Mouse (Mus musculus) cerebellum, postnatal 36 days (tissue): ENCODE results near the gene Mdh1.
"Not testable (repeated sequence)": the region's sequence is repeated elsewhere in the genome, so short reads cannot be mapped to it uniquely, and the experiment has no call there.

Experiments
- DNase-seq, 2 experiments: peaks; one replicate each; pipeline ENCODE4 v3.0.0; 2021 to 2022; ENCODE audit warnings: mixed read lengths in 2 of 2

Gene Mdh1

GRCm38 (mm10) chr11:21545021-21545420 lies 27.1 kb downstream of the Mdh1 start:
- DNase-seq: no peak

DNA sequence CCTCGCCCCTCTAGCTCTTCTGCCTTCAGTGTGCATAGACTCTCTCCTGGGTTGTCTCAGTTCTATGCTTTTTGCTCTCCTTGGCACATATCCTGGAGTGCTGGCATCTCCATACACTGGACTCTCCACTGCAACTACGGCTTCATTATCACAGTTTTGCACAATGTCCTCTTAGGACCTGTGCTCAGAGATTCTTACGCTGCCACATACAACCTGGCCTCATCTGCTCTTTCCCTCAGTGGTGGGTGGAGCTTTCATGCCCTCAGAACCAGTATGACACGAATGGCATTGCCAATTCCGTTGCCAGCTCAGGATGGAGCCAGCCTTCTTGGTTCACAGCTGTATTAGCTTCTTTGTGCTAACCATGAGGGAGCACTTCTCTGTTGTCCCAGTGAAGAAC lies 29.4 kb downstream of the Mdh1 start:
- no peak for DNase-seq

- DNase-seq: no peak
These were observed 31.5 kb downstream of the Mdh1 start for GRCm38 (mm10) chr11:21540622-21541021.

DNA sequence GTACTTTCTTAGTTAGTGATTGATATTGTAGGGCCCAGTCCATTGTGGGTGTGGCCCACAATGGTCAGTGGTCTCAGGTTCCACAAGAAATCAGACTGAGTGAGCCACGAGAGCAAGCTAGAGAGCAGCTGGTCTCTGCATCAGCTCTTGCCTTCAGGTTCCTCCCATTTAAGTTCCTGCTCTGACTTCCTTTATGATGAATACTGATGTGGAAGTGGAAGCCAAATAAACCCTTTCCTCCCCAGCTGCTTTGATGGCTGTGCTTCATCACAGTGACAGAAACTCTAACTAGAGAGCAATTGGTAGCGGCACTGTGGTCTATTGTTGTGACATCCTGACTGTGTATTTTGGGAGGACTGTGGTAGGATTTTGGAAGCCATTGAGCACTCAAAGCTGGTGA lies 32.1 kb downstream of the Mdh1 start:
- no peak for DNase-seq

DNA sequence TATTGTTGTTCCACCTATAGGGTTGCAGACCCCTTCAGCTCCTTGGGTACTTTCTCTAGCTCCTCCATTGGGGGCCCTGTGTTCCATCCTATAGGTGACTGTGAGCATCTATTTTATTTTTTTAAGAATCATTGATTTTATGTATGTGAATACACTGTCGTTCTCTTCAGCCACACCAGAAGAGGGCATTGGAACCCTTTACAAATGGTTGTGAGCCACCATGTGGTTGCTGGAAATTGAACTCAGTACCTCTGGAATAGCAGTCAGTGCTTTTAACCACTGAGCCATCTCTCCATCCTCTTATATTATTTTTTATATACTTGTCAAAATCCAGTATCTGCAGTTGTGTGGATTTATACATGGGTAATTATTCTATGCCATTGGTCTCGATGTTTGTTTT lies 41.3 kb downstream of the Mdh1 start:
- DNase-seq: not testable (repeated sequence)

DNA sequence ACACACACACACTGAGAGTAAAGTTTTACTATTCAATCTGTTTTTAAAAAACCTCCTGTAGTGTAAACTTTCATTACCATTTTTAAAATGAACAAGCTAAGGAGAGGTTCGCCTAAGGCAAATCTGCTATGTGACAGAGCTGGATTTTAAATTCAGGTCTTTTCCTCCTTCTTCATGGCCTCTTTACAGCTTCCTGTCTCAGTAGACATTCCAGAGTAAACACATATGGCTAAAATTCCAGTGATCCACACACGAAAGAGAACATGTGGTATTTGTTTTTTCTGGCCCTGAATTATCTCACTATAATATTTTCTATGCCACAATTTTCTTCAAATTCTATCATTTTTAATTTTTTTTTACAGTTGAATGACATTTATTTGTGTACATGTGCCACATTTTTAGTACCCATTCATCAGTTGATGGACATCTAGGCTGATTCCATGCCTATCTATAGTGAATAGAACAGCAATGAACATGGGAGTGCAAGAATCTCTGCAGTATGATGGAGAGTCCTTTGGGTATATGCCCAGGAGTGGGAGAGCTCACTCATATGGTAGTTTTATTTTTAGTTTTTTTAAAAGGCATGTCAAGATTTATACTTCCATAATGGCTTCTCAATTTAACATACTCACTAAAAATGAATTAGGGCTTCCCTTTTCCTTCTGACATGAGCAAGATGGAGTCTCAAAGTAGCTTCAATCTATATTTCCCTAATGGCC lies 43.3 kb downstream of the Mdh1 start:
- DNase-seq: no peak

DNA sequence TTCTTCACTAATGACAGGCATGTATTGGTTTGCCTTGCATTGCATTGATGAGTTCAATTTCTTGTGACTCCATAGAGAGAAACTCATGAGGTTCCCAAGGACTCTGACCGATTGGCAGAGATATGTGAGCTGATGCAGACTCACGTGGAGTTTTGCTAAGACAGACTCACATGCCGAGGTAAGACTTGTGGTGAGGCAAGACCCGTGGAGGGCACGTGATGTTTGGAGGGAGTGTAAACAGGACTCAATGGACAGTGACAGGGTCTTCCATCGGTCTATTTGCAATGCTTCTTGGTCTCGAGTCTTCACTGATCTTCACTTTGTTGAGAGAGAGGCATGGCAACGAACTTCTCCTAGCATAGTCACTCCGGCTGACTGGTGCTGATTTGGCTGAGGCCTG lies 54.4 kb downstream of the Mdh1 start:
- no peak for DNase-seq

GRCm38 (mm10) chr11:21516396-21516795 lies 55.8 kb downstream of the Mdh1 start:
- not testable (repeated sequence) for DNase-seq

- not testable (repeated sequence) for DNase-seq
These were observed 61.6 kb downstream of the Mdh1 start for GRCm38 (mm10) chr11:21510577-21510976.

DNA sequence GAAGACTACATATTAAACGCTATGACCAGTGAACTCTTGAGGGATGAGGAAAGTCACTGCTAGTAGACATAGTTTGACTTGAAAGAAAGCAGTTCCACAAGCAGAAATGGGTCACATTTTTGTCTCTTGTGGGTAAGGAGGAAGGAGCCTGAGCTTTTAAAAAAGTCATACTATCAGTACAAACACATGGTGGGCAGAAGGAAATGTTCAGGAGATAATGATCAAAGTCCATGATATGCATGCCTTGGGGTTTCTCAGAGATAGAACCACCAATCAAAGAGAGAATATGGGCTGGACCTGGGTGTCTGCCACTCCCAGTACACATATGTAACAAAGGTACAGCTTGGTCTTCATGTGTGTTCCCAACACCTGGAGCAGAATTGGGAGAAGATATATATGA lies 63.5 kb downstream of the Mdh1 start:
- not testable (repeated sequence) for DNase-seq

- not testable (repeated sequence) for DNase-seq
These were observed 65.1 kb downstream of the Mdh1 start for GRCm38 (mm10) chr11:21507073-21507472.
